Mouse (Mus musculus) layer of hippocampus, postnatal 25 days (tissue): ENCODE measurements around the gene Teddm2. TPM values are rescaled to one million over a fixed set of nuclear protein-coding genes. Genes with fewer than 3 reads are reported as not detected.
A peak's percentile ranks its signal among the peaks of the same experiment; 100 is the strongest.
"Not testable (repeated sequence)": the region's sequence is repeated elsewhere in the genome, so short reads cannot be mapped to it uniquely, and the experiment has no call there.

Experiments
- DNase-seq, 2 experiments: peaks; one replicate each; pipeline ENCODE4 v3.0.0; 2022; ENCODE audit warnings: mixed read lengths in 2 of 2, low spot score in 1 of 2; ENCODE audit errors: extremely low spot score in 1 of 2
- total RNA-seq, 2 experiments: library from RNA; stranded (reverse); gene quantifications; 2 replicates each; pipeline ENCODE4 v1.2.3; 2021

Gene Teddm2
- total RNA-seq, 2 experiments from 2014 or later, result 1.6 to 1.7 TPM

DNA sequence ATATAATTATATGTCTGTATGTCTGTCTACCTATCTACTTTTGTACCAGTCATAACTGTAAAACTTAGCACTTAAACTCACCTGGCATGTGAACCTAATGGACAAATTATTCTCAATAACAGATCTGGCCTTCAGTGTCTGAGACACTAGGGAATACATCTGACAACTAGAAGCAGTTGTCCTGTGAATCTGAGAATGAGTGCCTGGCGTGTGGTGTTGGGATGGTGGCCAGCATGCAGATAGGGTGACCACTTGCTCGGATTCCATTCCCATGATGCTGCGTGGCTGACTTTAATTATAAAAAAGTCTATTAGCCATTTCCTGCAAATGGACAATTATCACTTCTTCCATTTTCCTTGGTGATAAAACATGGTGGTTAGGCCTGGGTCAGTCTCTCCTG is 5.9 kb upstream of the Teddm2 start:
- no peak for DNase-seq

DNA sequence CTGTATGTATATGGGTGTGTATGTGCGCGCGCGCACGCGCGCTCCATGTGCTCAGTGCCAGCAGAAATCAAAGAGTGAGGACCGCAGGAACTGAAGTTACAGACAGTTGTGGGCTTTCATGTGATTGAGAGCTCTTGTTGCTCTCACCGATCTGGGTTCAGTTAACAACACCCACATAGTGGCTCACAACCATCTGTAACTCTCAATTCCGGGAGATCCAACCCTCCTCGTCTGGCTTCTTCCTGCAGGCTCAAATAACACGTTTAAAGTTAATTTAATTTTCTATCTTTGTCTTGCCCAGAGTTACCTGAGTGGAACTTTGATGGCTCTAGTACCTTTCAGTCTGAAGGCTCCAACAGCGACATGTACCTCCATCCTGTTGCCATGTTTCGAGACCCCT is 4.2 kb upstream of the Teddm2 start:
- DNase-seq, result no peak

DNA sequence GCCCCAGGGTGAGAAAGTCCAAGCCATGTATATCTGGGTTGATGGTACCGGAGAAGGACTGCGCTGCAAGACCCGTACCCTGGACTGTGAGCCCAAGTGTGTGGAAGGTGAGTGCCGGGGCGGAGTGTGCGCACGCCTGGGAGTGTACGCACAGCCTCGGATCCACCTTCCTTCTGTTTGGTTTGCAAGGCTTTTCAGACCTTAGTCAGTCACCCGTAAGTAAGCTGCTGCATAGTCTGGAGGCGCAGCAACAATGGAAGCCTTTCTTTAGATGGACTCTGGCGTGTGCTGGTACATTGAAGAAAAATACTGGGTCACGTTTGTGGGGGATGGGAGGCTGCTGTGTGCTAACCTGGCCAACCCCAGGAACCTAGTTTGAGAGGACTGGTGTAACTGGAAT is 3.0 kb upstream of the Teddm2 start:
- no peak for DNase-seq

GRCm38 (mm10) chr1:153900860-153901730 is 1.1 kb upstream of the Teddm2 start:
- no peak for DNase-seq

DNA sequence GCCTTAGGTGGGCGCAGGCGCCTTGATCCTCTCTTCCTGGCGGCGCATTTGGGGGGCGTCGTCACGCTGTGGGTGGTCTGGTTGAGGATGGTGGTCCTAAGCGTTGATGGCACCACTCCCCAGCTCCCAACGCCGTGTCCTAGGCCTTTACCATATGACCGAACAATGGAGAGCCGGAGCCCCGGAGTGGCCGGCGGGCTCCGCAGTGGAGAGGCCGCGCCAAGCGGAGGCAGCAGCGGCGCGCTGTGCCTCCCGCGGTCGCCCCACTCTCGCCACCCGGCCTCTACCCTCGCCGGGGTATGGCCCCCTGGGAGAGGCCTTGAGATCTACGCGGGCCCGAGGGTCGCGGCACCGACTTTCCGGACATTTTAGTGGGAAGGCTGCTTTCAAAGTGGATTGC is 353 bp upstream of the Teddm2 start:
- peak in 1 of 2 experiments; percentile 36 for DNase-seq

DNA sequence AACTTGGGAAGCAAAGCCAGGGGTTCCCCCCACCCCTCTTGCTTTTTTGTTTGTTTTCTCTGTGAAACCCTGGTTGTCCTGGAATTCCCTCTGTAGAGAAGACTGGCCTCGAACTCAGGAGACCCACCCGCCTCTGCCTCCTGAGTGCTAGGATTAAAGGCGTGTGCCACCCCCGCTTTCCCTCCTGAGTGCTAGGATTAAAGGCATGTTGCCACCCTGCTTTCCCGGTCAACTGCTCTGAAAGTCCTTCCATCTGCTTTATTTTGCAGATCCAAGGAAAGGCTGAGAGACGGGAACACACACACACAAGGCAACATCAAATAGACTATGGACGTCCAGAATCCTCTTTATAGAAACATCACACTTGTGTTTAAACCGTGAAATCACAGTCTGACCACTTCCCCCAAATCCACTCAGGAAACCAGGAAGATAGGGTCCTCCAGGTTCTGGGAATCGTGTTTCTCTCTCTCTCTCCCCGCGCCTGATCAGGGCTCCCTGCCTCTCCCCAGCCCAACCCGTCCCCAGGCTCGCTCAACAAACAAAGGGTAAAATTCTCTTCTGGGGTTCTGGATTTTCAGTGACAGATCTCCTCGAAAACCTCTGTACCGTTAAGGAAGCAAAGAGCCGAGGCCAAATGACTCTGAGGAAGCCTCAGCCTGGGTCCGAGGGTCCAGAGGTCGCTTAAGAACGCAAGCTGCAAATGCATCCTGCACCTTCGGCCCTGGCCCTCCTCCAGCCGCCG is 868 bp downstream of the Teddm2 start:
- DNase-seq, result no peak

- no peak for DNase-seq
These were observed 2.8 kb downstream of the Teddm2 start for GRCm38 (mm10) chr1:153897196-153897595.

DNA sequence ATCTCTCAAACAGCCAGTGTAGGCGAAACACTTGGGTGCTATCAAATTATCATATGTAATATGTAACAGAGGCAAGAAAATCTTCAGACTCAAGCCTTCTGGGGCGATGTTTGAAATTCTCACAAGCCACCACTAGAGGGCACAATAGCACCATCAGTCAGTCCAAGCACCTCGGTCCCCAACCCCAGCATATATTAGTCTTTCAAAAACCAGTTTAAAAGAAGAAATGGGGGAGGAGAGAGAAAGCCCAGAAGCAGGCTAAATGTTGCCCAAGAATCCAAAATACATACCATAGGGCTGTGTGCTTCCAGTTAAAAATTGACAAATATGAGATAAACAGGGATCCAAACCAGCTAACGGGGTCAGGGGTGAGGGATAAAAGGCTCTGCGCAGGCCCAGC is 5.0 kb downstream of the Teddm2 start:
- peak; percentile 61 to 75 for DNase-seq

- DNase-seq, result no peak
These were observed 5.7 kb downstream of the Teddm2 start for GRCm38 (mm10) chr1:153894201-153894893.

GRCm38 (mm10) chr1:153893746-153894145 is 6.3 kb downstream of the Teddm2 start:
- no peak for DNase-seq

DNA sequence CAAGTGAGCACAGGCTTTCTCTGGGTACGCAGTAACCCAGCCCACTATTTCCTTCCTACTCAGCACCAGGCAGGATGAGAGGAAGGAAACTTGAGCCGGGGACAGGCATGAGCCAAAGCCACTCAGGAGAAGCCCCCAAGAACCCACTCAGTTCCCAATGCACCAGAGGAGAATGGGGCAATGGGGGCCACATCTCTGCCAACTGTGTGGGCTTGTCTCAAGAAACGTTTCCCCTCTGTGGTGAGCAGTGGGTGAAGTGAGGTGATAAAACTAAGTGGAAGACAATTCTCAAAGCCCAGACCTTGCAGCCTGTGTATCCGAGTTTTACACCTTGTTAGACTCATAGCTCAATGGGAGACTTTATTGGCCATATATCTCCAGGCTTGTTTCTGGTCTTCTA is 8.6 kb downstream of the Teddm2 start, which contains the start of gene Teddm1a:
TSS of gene Teddm1a (plus strand) at position 301 of the 400 bp plus-strand sequence.
- DNase-seq, result no peak

- no peak for DNase-seq
These were observed 9.9 kb downstream of the Teddm2 start for GRCm38 (mm10) chr1:153890121-153890520.

GRCm38 (mm10) chr1:153886024-153886633 is 13.9 kb downstream of the Teddm2 start:
- DNase-seq, result no peak

GRCm38 (mm10) chr1:153880391-153880790 is 19.6 kb downstream of the Teddm2 start:
- DNase-seq, result not testable (repeated sequence)

DNA sequence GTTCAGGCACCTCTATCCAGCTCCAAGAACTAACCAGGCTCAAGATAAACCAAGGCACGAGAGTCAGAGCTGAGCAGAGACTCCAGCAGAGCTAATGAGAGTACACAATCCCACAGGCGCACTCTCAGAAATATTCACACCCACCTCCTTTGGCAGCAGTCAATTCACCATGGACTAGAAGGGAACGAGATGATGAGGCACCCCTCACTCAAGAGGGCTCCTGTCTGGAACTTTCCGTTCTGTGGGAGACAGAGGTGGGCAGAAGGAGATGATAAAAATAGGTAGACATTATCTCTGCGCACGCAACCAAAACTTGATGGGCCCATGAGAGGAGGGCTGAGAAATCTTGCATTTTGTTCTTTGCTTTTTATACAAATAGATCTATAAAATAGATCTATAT is 26.0 kb downstream of the Teddm2 start, which contains the start of gene Teddm1b:
TSS of gene Teddm1b (plus strand) at position 301 of the 400 bp plus-strand sequence.
- no peak for DNase-seq

GRCm38 (mm10) chr1:153855946-153856345 is 44.1 kb downstream of the Teddm2 start:
- DNase-seq, result no peak

GRCm38 (mm10) chr1:153852696-153853095 is 47.3 kb downstream of the Teddm2 start:
- DNase-seq, result not testable (repeated sequence)

DNA sequence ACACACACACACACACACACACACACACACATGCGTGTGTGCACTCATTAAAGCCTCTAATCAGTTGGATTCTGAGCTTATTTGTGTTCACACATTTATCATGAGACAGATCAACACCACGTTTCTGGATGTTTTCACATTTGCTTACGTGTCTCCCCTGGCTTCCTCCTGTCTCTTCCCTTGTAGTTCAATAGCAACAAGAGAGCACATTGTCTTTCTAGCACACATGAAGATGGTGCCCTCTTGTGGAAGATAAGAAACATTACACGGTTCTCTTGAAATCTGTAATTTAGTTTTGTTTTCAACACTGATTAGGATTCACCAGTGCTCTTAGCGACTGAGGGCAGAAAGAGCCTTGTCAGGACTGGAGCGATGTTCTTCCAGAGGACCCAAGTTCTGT is 53.2 kb downstream of the Teddm2 start:
- no peak for DNase-seq

GRCm38 (mm10) chr1:153846420-153846819 is 53.6 kb downstream of the Teddm2 start:
- no peak for DNase-seq

DNA sequence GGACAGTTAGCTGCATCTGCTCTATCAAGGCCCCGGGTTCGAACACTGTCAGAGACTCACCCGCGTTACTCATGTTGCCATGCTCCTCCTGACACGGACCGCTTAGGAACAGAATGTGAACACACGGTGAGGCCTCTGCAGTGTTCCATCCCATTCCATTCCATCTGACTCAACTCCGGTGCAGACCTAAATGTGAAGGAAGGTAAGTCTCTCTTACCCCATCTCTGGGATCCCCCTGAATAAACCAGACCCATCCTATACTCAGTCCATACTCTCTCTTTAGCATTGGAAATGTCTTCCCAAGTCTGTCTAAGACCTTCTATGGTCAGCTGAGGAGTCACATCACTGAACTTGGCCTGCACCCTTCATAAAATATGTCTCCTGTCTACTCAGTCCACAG is 56.0 kb downstream of the Teddm2 start, which contains the start of gene Rgsl1:
TSS of gene Rgsl1 (minus strand) at position 101 of the 400 bp plus-strand sequence.
- DNase-seq, result no peak
